Mouse (Mus musculus): ENCODE data around the gene Tmem91.

Gene Tmem91

GRCm38 (mm10) chr7:25699851-25700250 lies 24.9 kb upstream of the Tmem91 start:
- no peak for DNase-seq (ENCODE audit: low spot score)

GRCm38 (mm10) chr7:25694104-25694503 lies 19.1 kb upstream of the Tmem91 start:
- DNase-seq (ENCODE audit: low spot score) = no peak

GRCm38 (mm10) chr7:25690051-25690450 lies 15.1 kb upstream of the Tmem91 start:
- no peak for DNase-seq (ENCODE audit: low spot score)

GRCm38 (mm10) chr7:25689603-25690021 lies 14.6 kb upstream of the Tmem91 start:
- no peak for DNase-seq (ENCODE audit: low spot score)

- no peak for DNase-seq (ENCODE audit: low spot score)
Observed at GRCm38 (mm10) chr7:25688810-25689586, 14.0 kb upstream of the Tmem91 start.

GRCm38 (mm10) chr7:25687811-25688401 lies 12.9 kb upstream of the Tmem91 start:
- DNase-seq (ENCODE audit: low spot score) = no peak

GRCm38 (mm10) chr7:25686680-25687531 lies 11.9 kb upstream of the Tmem91 start, which contains the start of gene Tgfb1:
Gene Tgfb1, plus strand, starts transcription at chr7:25687002.
- DNase-seq (ENCODE audit: low spot score) = no peak

- DNase-seq (ENCODE audit: low spot score) = no peak
Observed at GRCm38 (mm10) chr7:25685926-25686470, 11.0 kb upstream of the Tmem91 start.

GRCm38 (mm10) chr7:25684659-25685058 lies 9.7 kb upstream of the Tmem91 start:
- DNase-seq (ENCODE audit: low spot score) = no peak

GRCm38 (mm10) chr7:25683474-25684180 lies 8.7 kb upstream of the Tmem91 start:
- DNase-seq (ENCODE audit: low spot score) = no peak

GRCm38 (mm10) chr7:25681341-25682231 lies 6.6 kb upstream of the Tmem91 start:
- no peak for DNase-seq (ENCODE audit: low spot score)

- peak; percentile 92 for DNase-seq (ENCODE audit: low spot score)
Observed at GRCm38 (mm10) chr7:25680514-25681258, 5.7 kb upstream of the Tmem91 start, which contains the start of gene B9d2. Gene B9d2, plus strand, starts transcription at chr7:25680780.

- DNase-seq (ENCODE audit: low spot score) = no peak
Observed at GRCm38 (mm10) chr7:25679971-25680370, 5.0 kb upstream of the Tmem91 start.

GRCm38 (mm10) chr7:25677013-25677412 lies 2.0 kb upstream of the Tmem91 start:
- no peak for DNase-seq (ENCODE audit: low spot score)

- peak; percentile 79 for DNase-seq (ENCODE audit: low spot score)
Observed at GRCm38 (mm10) chr7:25676085-25676781, 1.3 kb upstream of the Tmem91 start.

GRCm38 (mm10) chr7:25675405-25675804 lies 439 bp upstream of the Tmem91 start:
- DNase-seq (ENCODE audit: low spot score) = no peak

GRCm38 (mm10) chr7:25674297-25674696 lies 669 bp downstream of the Tmem91 start:
- DNase-seq (ENCODE audit: low spot score) = no peak

- DNase-seq (ENCODE audit: low spot score) = no peak
Observed at GRCm38 (mm10) chr7:25672442-25672841, 2.5 kb downstream of the Tmem91 start.

- DNase-seq (ENCODE audit: low spot score) = no peak
Observed at GRCm38 (mm10) chr7:25671686-25672085, 3.3 kb downstream of the Tmem91 start.
